22 mouse cellular contexts compared by ENCODE assay signal in genomic region chr6:140460398-140460797, GRCm38 (mm10). TPM values are rescaled to one million over a fixed set of nuclear protein-coding genes. Genes with fewer than 3 reads are reported as not detected.
DNase-seq lines count a peak whose midpoint lies in the region; ATAC-seq lines count a peak whose summit lies in the region.
"Had no signal": no experiment of that assay in that cellular context is flagged by ENCODE, and none has a peak within 500 bp of the region (broad histone marks: within the 10 kb centered on the region; RNA-seq: fewer than 3 reads in every experiment).

No protein-coding gene starts in this region.

- no peak overlapping the region for H3K9ac ChIP-seq in kidney, embryonic 15.5 days
- no peak overlapping the region for H3K9ac ChIP-seq in midbrain, embryonic 11.5 days (ENCODE audit: low read length)
- H3K9ac ChIP-seq in midbrain, embryonic 13.5 days (replicated peaks): no peak overlapping the region
- H3K9ac ChIP-seq: forebrain, embryonic 13.5 days; hindbrain, embryonic 13.5 days had no signal

- H3K4me3 ChIP-seq in kidney, embryonic 15.5 days (replicated peaks): no peak overlapping the region
- H3K4me3 ChIP-seq in midbrain, embryonic 11.5 days (ENCODE audit: low read depth, low read length): no peak overlapping the region
- H3K4me3 ChIP-seq in midbrain, embryonic 13.5 days (replicated peaks): no peak overlapping the region
- H3K4me3 ChIP-seq: forebrain, embryonic 10.5 days; forebrain, embryonic 13.5 days; hindbrain, embryonic 10.5 days; hindbrain, embryonic 13.5 days had no signal

- no peak overlapping the region; the same call in 1 of the 2 replicates for H3K27ac ChIP-seq in kidney, embryonic 15.5 days
- H3K27ac ChIP-seq in midbrain, embryonic 11.5 days (ENCODE audit: low read depth, low read length): no peak overlapping the region
- H3K27ac ChIP-seq in midbrain, embryonic 13.5 days: no peak overlapping the region
- H3K27ac ChIP-seq: forebrain, embryonic 10.5 days; forebrain, embryonic 13.5 days; hindbrain, embryonic 10.5 days had no signal

- 47% methylated on average over 7 of the region's 7 CpGs for WGBS in kidney, embryonic 15.5 days
- 87% methylated on average over 7 of the region's 7 CpGs for WGBS in midbrain, embryonic 11.5 days
- WGBS in midbrain, embryonic 13.5 days: 76% methylated on average over 7 of the region's 7 CpGs

- DNase-seq in kidney, postnatal 14 days: no peak
- no peak for DNase-seq in midbrain, embryonic 11.5 days (ENCODE audit: low spot score, missing footprints)
- DNase-seq in splenic B cell, adult 2 months (ENCODE audit: low read depth, low spot score): peak; percentile 2
- DNase-seq: adrenal gland, postnatal 10 days; adrenal gland, postnatal 36 days; cerebellum, adult 18-20 months; cerebellum, adult 9-10 months; cerebellum, postnatal 14 days; gastrocnemius, postnatal 10 days; gastrocnemius, postnatal 36 days; heart, postnatal 36 days had no signal

- H3K4me2 ChIP-seq in kidney, embryonic 15.5 days: no peak overlapping the region
- no peak overlapping the region for H3K4me2 ChIP-seq in midbrain, embryonic 11.5 days
- no peak overlapping the region for H3K4me2 ChIP-seq in midbrain, embryonic 13.5 days (replicated peaks)
- H3K4me2 ChIP-seq: forebrain, embryonic 13.5 days; heart, embryonic 11.5 days; hindbrain, embryonic 13.5 days had no signal

- ATAC-seq in kidney, embryonic 15.5 days (replicated peaks; ENCODE audit: low FRiP score): peak; percentile 60
- ATAC-seq in midbrain, embryonic 11.5 days (ENCODE audit: low FRiP score): peak; percentile 34; the same call in 1 of the 2 replicates
- no peak for ATAC-seq in midbrain, embryonic 13.5 days
- no peak for ATAC-seq in activated CD4-positive, CD25-positive, alpha-beta regulatory T cell, adult 4 months
- ATAC-seq: CD4-positive, CD25-positive, alpha-beta regulatory T cell, adult 4 months; forebrain, embryonic 13.5 days; forebrain, embryonic 16.5 days; hindbrain, embryonic 16.5 days had no signal

- H3K27me3 ChIP-seq in kidney, embryonic 15.5 days: no peaks in the 10 kb centered on the region
- H3K27me3 ChIP-seq in midbrain, embryonic 11.5 days (ENCODE audit: control insufficient read depth, insufficient read depth, low read length): no peaks in the 10 kb centered on the region
- H3K27me3 ChIP-seq in midbrain, embryonic 13.5 days: no peaks in the 10 kb centered on the region
- H3K27me3 ChIP-seq in splenic B cell, adult 2 months (ENCODE audit: control insufficient read depth, insufficient read depth, low read length, poor library complexity, severe bottlenecking): no peaks in the 10 kb centered on the region
- H3K27me3 ChIP-seq: forebrain, embryonic 13.5 days; hindbrain, embryonic 13.5 days had no signal

- H3K4me1 ChIP-seq in kidney, embryonic 15.5 days: peaks cover 20% of the 10 kb centered on the region
- H3K4me1 ChIP-seq in midbrain, embryonic 11.5 days (ENCODE audit: control insufficient read depth, insufficient read depth, low read length): no peaks in the 10 kb centered on the region
- H3K4me1 ChIP-seq in midbrain, embryonic 13.5 days (replicated peaks): peaks cover 28% of the 10 kb centered on the region
- H3K4me1 ChIP-seq: forebrain, embryonic 10.5 days; hindbrain, embryonic 10.5 days had no signal

- H3K36me3 ChIP-seq in kidney, embryonic 15.5 days: no peaks in the 10 kb centered on the region
- H3K36me3 ChIP-seq in midbrain, embryonic 11.5 days (ENCODE audit: control insufficient read depth, insufficient read depth, low read length): no peaks in the 10 kb centered on the region
- H3K36me3 ChIP-seq in midbrain, embryonic 13.5 days: no peaks in the 10 kb centered on the region
- H3K36me3 ChIP-seq in splenic B cell, adult 2 months (ENCODE audit: control insufficient read depth, insufficient read depth, low read length, poor library complexity, severe bottlenecking): no peaks in the 10 kb centered on the region
- H3K36me3 ChIP-seq: hindbrain, embryonic 13.5 days had no signal

- H3K9me3 ChIP-seq in kidney, embryonic 15.5 days (replicated peaks): no peaks in the 10 kb centered on the region
- no peaks in the 10 kb centered on the region for H3K9me3 ChIP-seq in midbrain, embryonic 11.5 days (ENCODE audit: control insufficient read depth, low read length)
- no peaks in the 10 kb centered on the region for H3K9me3 ChIP-seq in midbrain, embryonic 13.5 days
- H3K9me3 ChIP-seq: forebrain, embryonic 10.5 days; forebrain, embryonic 13.5 days; hindbrain, embryonic 10.5 days; hindbrain, embryonic 13.5 days had no signal

RNA-seq across cellular contexts. Expression of gene Plekha5, which starts 36.5 kb away (rescaled TPM):
- polyA plus RNA-seq in kidney, embryonic 15.5 days (2015; fragmentation: Nextera tagmentation; extraction: Ambion mirVana): 48.4 and 50.1 TPM in 2 replicates
- polyA plus RNA-seq in midbrain, embryonic 11.5 days (2014; fragmentation: Nextera tagmentation; extraction: Ambion mirVana): 56.9 and 57.2 TPM in 2 replicates
- polyA plus RNA-seq in midbrain, embryonic 13.5 days (2015; fragmentation: Nextera tagmentation; extraction: Ambion mirVana): 39.9 and 41.8 TPM in 2 replicates
- polyA plus RNA-seq in activated CD4-positive, CD25-positive, alpha-beta regulatory T cell, adult 4 months (2017; shearing (Covaris generic)): 10 to 100 TPM; 14.2 to 15.0 TPM

Comparison
In these comparisons a context has a peak if more than half of its experiments do, and no peak if none do; other contexts are left out.
1. ATAC-seq: peak in kidney, embryonic 15.5 days (single experiment) and midbrain, embryonic 11.5 days (single experiment); none in midbrain, embryonic 13.5 days (single experiment) and activated CD4-positive, CD25-positive, alpha-beta regulatory T cell, adult 4 months (single experiment).